Mouse (Mus musculus) embryonic facial prominence, embryonic 13.5 days (tissue): ENCODE results near the gene Atp6v0b. TPM values are rescaled to one million over a fixed set of nuclear protein-coding genes. Genes with fewer than 3 reads are reported as not detected.

Experiments used
- ATAC-seq: fragments of 200-750 bp; cut with Nextera tagmentation; 2 replicates; pipeline ENCODE4 v1.8.0; 2017; ENCODE audit warnings: low read depth; ENCODE audit not compliant: insufficient number of reproducible peaks, insufficient read depth, low FRiP score, low TSS enrichment
- H3K27ac ChIP-seq: fragments of 300-500 bp; sonication (generic); 2 replicates; pipeline ENCODE4 v1.5.1; 2015; ENCODE audit warnings: moderate library complexity, mild to moderate bottlenecking, inconsistent platforms
- H3K27me3 ChIP-seq: fragments of 300-500 bp; sonication (generic); 2 replicates; pipeline ENCODE4 v1.6.1; 2015; ENCODE audit warnings: mild to moderate bottlenecking, inconsistent platforms
- H3K36me3 ChIP-seq: fragments of 300-500 bp; sonication (generic); 2 replicates; pipeline ENCODE4 v1.6.1; 2015; ENCODE audit warnings: mild to moderate bottlenecking, inconsistent platforms
- H3K4me1 ChIP-seq: fragments of 300-500 bp; sonication (generic); 2 replicates; pipeline ENCODE4 v1.6.1; 2015; ENCODE audit warnings: inconsistent platforms
- H3K4me2 ChIP-seq: fragments of 300-500 bp; sonication (generic); 2 replicates; pipeline ENCODE4 v1.6.1; 2015; ENCODE audit warnings: moderate library complexity, mild to moderate bottlenecking, inconsistent platforms
- H3K4me3 ChIP-seq: fragments of 300-500 bp; sonication (generic); 2 replicates; pipeline ENCODE4 v1.5.1; 2015; ENCODE audit warnings: mild to moderate bottlenecking, inconsistent platforms
- H3K9ac ChIP-seq: fragments of 300-500 bp; sonication (generic); 2 replicates; pipeline ENCODE4 v1.6.1; 2015; ENCODE audit warnings: mild to moderate bottlenecking, inconsistent platforms
- H3K9me3 ChIP-seq: fragments of 300-500 bp; sonication (generic); 2 replicates; pipeline ENCODE4 v1.6.1; 2016; ENCODE audit warnings: inconsistent platforms
- WGBS: fragments of 180-500 bp; shearing (Covaris S2); methylation state at CpG from one replicate; pipeline ENCODE4 v1.1.7; 2015; ENCODE audit warnings: mixed read lengths; 5-methylcytosine and 5-hydroxymethylcytosine counted together
- polyA plus RNA-seq: library from polyadenylated mRNA; unstranded; fragments of >200 nt; fragmentation: Nextera tagmentation; extraction: Ambion mirVana; gene quantifications from 2 replicates; pipeline ENCODE4 v1.2.1, GENCODE M21; 2015

The Atp6v0b gene
- polyA plus RNA-seq, 1 experiment from 2014 or later: 183 TPM

GRCm38 (mm10) chr4:117834845-117835530 lies 52.1 kb downstream of the Atp6v0b start:
- H3K4me1 ChIP-seq: peaks cover 24% of the 10 kb centered on the region
- ATAC-seq: peak; percentile 46; the same call in 1 of the 2 replicates
- WGBS: 1% methylated on average over 32 of the region's 36 CpGs
- H3K4me3 ChIP-seq: peak overlapping the region; percentile 87
- H3K9ac ChIP-seq: peak overlapping the region; percentile 85
- H3K9me3 ChIP-seq: no peaks in the 10 kb centered on the region
- peaks cover 3% of the 10 kb centered on the region; the same call in 1 of the 2 replicates for H3K27me3 ChIP-seq
- no peaks in the 10 kb centered on the region for H3K36me3 ChIP-seq
- peak overlapping the region; percentile 92 for H3K27ac ChIP-seq
- peak overlapping the region; percentile 83 for H3K4me2 ChIP-seq

- no peaks in the 10 kb centered on the region for H3K36me3 ChIP-seq
- peaks cover 29% of the 10 kb centered on the region for H3K4me1 ChIP-seq
- H3K27ac ChIP-seq: peak within 1 kb of the TSS; percentile 92
- H3K9me3 ChIP-seq: no peaks in the 10 kb centered on the region
- H3K27me3 ChIP-seq: peaks cover 3% of the 10 kb centered on the region; the same call in 1 of the 2 replicates
- H3K4me3 ChIP-seq: peak within 1 kb of the TSS; percentile 87
- H3K9ac ChIP-seq: peak within 1 kb of the TSS; percentile 85
- WGBS: 26% methylated on average over 3 of the region's 3 CpGs
- ATAC-seq: no peak
- peak within 1 kb of the TSS; percentile 83 for H3K4me2 ChIP-seq
Measured at GRCm38 (mm10) chr4:117834457-117834844, 52.7 kb downstream of the Atp6v0b start, which contains the start of gene Slc6a9. TSS of gene Slc6a9 (plus strand) at chr4:117834506.

Other genes with a start within 250 kb of the Atp6v0b start
- 73.0 and 77.1 TPM in 2 replicates for gene Dmap1, start 205.1 kb downstream of the Atp6v0b start, polyA plus RNA-seq
- gene Gm12845, start 162.9 kb downstream of the Atp6v0b start, polyA plus RNA-seq: not detected in 2 replicates
- not detected in 2 replicates for gene Klf17, start 121.7 kb downstream of the Atp6v0b start, polyA plus RNA-seq
- 12.7 and 12.9 TPM in 2 replicates for gene Slc6a9, start 52.8 kb downstream of the Atp6v0b start, polyA plus RNA-seq
- 1.9 and 2.3 TPM in 2 replicates for gene Ccdc24, start 14.8 kb downstream of the Atp6v0b start, polyA plus RNA-seq
- gene B4galt2, start 3.8 kb downstream of the Atp6v0b start, polyA plus RNA-seq: 33.8 and 38.7 TPM in 2 replicates
- gene Dph2, start 4.7 kb upstream of the Atp6v0b start, polyA plus RNA-seq: 19.2 and 20.2 TPM in 2 replicates
- gene Ipo13, start 27.7 kb upstream of the Atp6v0b start, polyA plus RNA-seq: 46.0 and 47.3 TPM in 2 replicates
- 3.1 and 3.6 TPM in 2 replicates for gene Artn, start 42.4 kb upstream of the Atp6v0b start, polyA plus RNA-seq
- 9.8 and 10.0 TPM in 2 replicates for gene St3gal3, start 247.6 kb upstream of the Atp6v0b start, polyA plus RNA-seq